Mouse (Mus musculus) midbrain, embryonic 12.5 days (tissue): ENCODE data around the gene Dcun1d4. TPM values are rescaled to one million over a fixed set of nuclear protein-coding genes. Genes with fewer than 3 reads are reported as not detected.

Experiments
- ATAC-seq: fragments of 200-750 bp; cut with Nextera tagmentation; 2 replicates; pipeline ENCODE4 v1.8.0; 2017; ENCODE audit warnings: low read depth, moderate TSS enrichment, moderate library complexity; ENCODE audit not compliant: low FRiP score
- H3K27ac ChIP-seq: fragments of 300-500 bp; sonication (generic); replicated peaks from 2 replicates; pipeline ENCODE4 v1.5.1; 2016; ENCODE audit warnings: mild to moderate bottlenecking
- H3K27me3 ChIP-seq: fragments of 300-500 bp; sonication (generic); 2 replicates; pipeline ENCODE4 v1.6.1; 2016; ENCODE audit warnings: mild to moderate bottlenecking
- H3K36me3 ChIP-seq: fragments of 300-500 bp; sonication (generic); 2 replicates; pipeline ENCODE4 v1.6.1; 2016
- H3K4me1 ChIP-seq: fragments of 300-500 bp; sonication (generic); 2 replicates; pipeline ENCODE4 v1.6.1; 2016
- H3K4me2 ChIP-seq: fragments of 300-500 bp; sonication (generic); replicated peaks from 2 replicates; pipeline ENCODE4 v1.6.1; 2016; ENCODE audit warnings: mild to moderate bottlenecking, moderate library complexity
- H3K4me3 ChIP-seq: fragments of 300-500 bp; sonication (generic); 2 replicates; pipeline ENCODE4 v1.5.1; 2016; ENCODE audit warnings: mild to moderate bottlenecking
- H3K9ac ChIP-seq: fragments of 300-500 bp; sonication (generic); replicated peaks from 2 replicates; pipeline ENCODE4 v1.6.1; 2016; ENCODE audit warnings: mild to moderate bottlenecking, moderate library complexity
- H3K9me3 ChIP-seq: fragments of 300-500 bp; sonication (generic); 2 replicates; pipeline ENCODE4 v1.6.1; 2016; ENCODE audit warnings: mild to moderate bottlenecking
- WGBS: fragments of 180-500 bp; shearing (Covaris S2); methylation state at CpG from one replicate; pipeline ENCODE4 v1.1.7; 2016; 5-methylcytosine and 5-hydroxymethylcytosine counted together
- polyA plus RNA-seq: library from polyadenylated mRNA; unstranded; fragments of >200 nt; fragmentation: Nextera tagmentation; extraction: Ambion mirVana; gene quantifications from 2 replicates; pipeline ENCODE4 v1.2.1, GENCODE M21; 2016

The Dcun1d4 gene
- polyA plus RNA-seq, 1 experiment from 2014 or later, result 58.4 TPM

- H3K27ac ChIP-seq, result no peak overlapping the region
- ATAC-seq, result no peak
- 83% methylated on average over 12 of the region's 12 CpGs for WGBS
- no peaks in the 10 kb centered on the region for H3K27me3 ChIP-seq
- no peaks in the 10 kb centered on the region for H3K9me3 ChIP-seq
- H3K4me2 ChIP-seq, result no peak overlapping the region
- H3K9ac ChIP-seq, result no peak overlapping the region
- peaks cover 4% of the 10 kb centered on the region; the same call in 1 of the 2 replicates for H3K4me1 ChIP-seq
- no peak overlapping the region for H3K4me3 ChIP-seq
- peaks cover 53% of the 10 kb centered on the region for H3K36me3 ChIP-seq
Measured at GRCm38 (mm10) chr5:73556733-73557425, 76.1 kb downstream of the Dcun1d4 start.

GRCm38 (mm10) chr5:73558756-73559155 lies 78.0 kb downstream of the Dcun1d4 start:
- Histone ChIP-seq H3K27me3 (no peaks in the 10 kb centered on the region), H3K9ac (no peak overlapping the region), H3K4me2 (no peak overlapping the region), H3K4me1 (peaks cover 4% of the 10 kb centered on the region; the same call in 1 of the 2 replicates), H3K9me3 (no peaks in the 10 kb centered on the region), H3K4me3 (no peak overlapping the region), H3K27ac (no peak overlapping the region), H3K36me3 (peaks cover 43% of the 10 kb centered on the region)
- 96% methylated on average over 6 of the region's 6 CpGs for WGBS
- ATAC-seq, result no peak

- ATAC-seq, result no peak
- 90% methylated on average over 6 of the region's 6 CpGs for WGBS
- H3K9ac ChIP-seq, result no peak overlapping the region
- no peak overlapping the region for H3K4me3 ChIP-seq
- H3K4me2 ChIP-seq, result no peak overlapping the region
- peaks cover 19% of the 10 kb centered on the region for H3K36me3 ChIP-seq
- no peaks in the 10 kb centered on the region for H3K4me1 ChIP-seq
- no peaks in the 10 kb centered on the region for H3K27me3 ChIP-seq
- no peaks in the 10 kb centered on the region for H3K9me3 ChIP-seq
- H3K27ac ChIP-seq, result no peak overlapping the region
Measured at GRCm38 (mm10) chr5:73564038-73564437, 83.2 kb downstream of the Dcun1d4 start.

- H3K4me1 ChIP-seq, result no peaks in the 10 kb centered on the region
- H3K27ac ChIP-seq, result no peak overlapping the region
- WGBS, result 90% methylated on average over 5 of the region's 5 CpGs
- H3K9me3 ChIP-seq, result no peaks in the 10 kb centered on the region
- no peak overlapping the region for H3K4me3 ChIP-seq
- ATAC-seq, result no peak
- H3K4me2 ChIP-seq, result no peak overlapping the region
- peaks cover 8% of the 10 kb centered on the region for H3K36me3 ChIP-seq
- no peaks in the 10 kb centered on the region for H3K27me3 ChIP-seq
- no peak overlapping the region for H3K9ac ChIP-seq
Measured at GRCm38 (mm10) chr5:73566119-73566518, 85.3 kb downstream of the Dcun1d4 start.

- Histone ChIP-seq H3K9me3 (no peaks in the 10 kb centered on the region), H3K4me3 (no peak overlapping the region), H3K27me3 (no peaks in the 10 kb centered on the region), H3K4me2 (no peak overlapping the region), H3K9ac (no peak overlapping the region), H3K36me3 (peaks cover 3% of the 10 kb centered on the region), H3K27ac (no peak overlapping the region), H3K4me1 (no peaks in the 10 kb centered on the region)
- WGBS, result 91% methylated on average over 4 of the region's 4 CpGs
- ATAC-seq, result no peak
Measured at GRCm38 (mm10) chr5:73566892-73567291, 86.1 kb downstream of the Dcun1d4 start.

GRCm38 (mm10) chr5:73569181-73569580 lies 88.4 kb downstream of the Dcun1d4 start:
- Histone ChIP-seq H3K4me2 (no peak overlapping the region), H3K9me3 (no peaks in the 10 kb centered on the region), H3K36me3 (no peaks in the 10 kb centered on the region), H3K9ac (no peak overlapping the region), H3K4me3 (no peak overlapping the region), H3K27me3 (no peaks in the 10 kb centered on the region), H3K27ac (no peak overlapping the region), H3K4me1 (peaks cover 2% of the 10 kb centered on the region; the same call in 1 of the 2 replicates)
- ATAC-seq, result no peak
- 76% methylated on average over 5 of the region's 5 CpGs for WGBS

GRCm38 (mm10) chr5:73571395-73572156 lies 90.8 kb downstream of the Dcun1d4 start:
- H3K36me3 ChIP-seq, result no peaks in the 10 kb centered on the region
- no peak overlapping the region for H3K4me3 ChIP-seq
- no peaks in the 10 kb centered on the region for H3K27me3 ChIP-seq
- H3K27ac ChIP-seq, result no peak overlapping the region
- WGBS, result 90% methylated on average over 6 of the region's 6 CpGs
- no peak overlapping the region for H3K9ac ChIP-seq
- no peak for ATAC-seq
- peaks cover 6% of the 10 kb centered on the region for H3K4me1 ChIP-seq
- H3K9me3 ChIP-seq, result no peaks in the 10 kb centered on the region
- H3K4me2 ChIP-seq, result no peak overlapping the region

GRCm38 (mm10) chr5:73572846-73573245 lies 92.0 kb downstream of the Dcun1d4 start:
- H3K36me3 ChIP-seq, result no peaks in the 10 kb centered on the region
- H3K4me2 ChIP-seq, result no peak overlapping the region
- H3K27ac ChIP-seq, result no peak overlapping the region
- 88% methylated on average over 2 of the region's 2 CpGs for whole genome bisulfite sequencing
- no peak overlapping the region for H3K4me3 ChIP-seq
- no peak for ATAC-seq
- no peaks in the 10 kb centered on the region for H3K27me3 ChIP-seq
- no peaks in the 10 kb centered on the region for H3K9me3 ChIP-seq
- H3K9ac ChIP-seq, result no peak overlapping the region
- peaks cover 6% of the 10 kb centered on the region for H3K4me1 ChIP-seq

- no peak overlapping the region for H3K4me2 ChIP-seq
- ATAC-seq, result no peak
- H3K36me3 ChIP-seq, result no peaks in the 10 kb centered on the region
- no peak overlapping the region for H3K9ac ChIP-seq
- H3K27ac ChIP-seq, result no peak overlapping the region
- 83% methylated on average over 7 of the region's 7 CpGs for WGBS
- H3K4me1 ChIP-seq, result peaks cover 6% of the 10 kb centered on the region
- H3K9me3 ChIP-seq, result no peaks in the 10 kb centered on the region
- no peaks in the 10 kb centered on the region for H3K27me3 ChIP-seq
- H3K4me3 ChIP-seq, result no peak overlapping the region
Measured at GRCm38 (mm10) chr5:73573789-73574188, 93.0 kb downstream of the Dcun1d4 start.

GRCm38 (mm10) chr5:73574616-73575015 lies 93.8 kb downstream of the Dcun1d4 start:
- ATAC-seq, result no peak
- no peak overlapping the region for H3K4me2 ChIP-seq
- H3K4me3 ChIP-seq, result no peak overlapping the region
- H3K27me3 ChIP-seq, result no peaks in the 10 kb centered on the region
- 85% methylated on average over 4 of the region's 4 CpGs for WGBS
- peaks cover 6% of the 10 kb centered on the region for H3K4me1 ChIP-seq
- no peak overlapping the region for H3K9ac ChIP-seq
- H3K36me3 ChIP-seq, result no peaks in the 10 kb centered on the region
- H3K9me3 ChIP-seq, result no peaks in the 10 kb centered on the region
- H3K27ac ChIP-seq, result no peak overlapping the region

- 65% methylated on average over 7 of the region's 7 CpGs for WGBS
- ATAC-seq, result no peak
- H3K27ac ChIP-seq, result no peak overlapping the region
Measured at GRCm38 (mm10) chr5:73576708-73577107, 95.9 kb downstream of the Dcun1d4 start.

GRCm38 (mm10) chr5:73578131-73578530 lies 97.3 kb downstream of the Dcun1d4 start:
- WGBS, result 91% methylated on average over 3 of the region's 3 CpGs
- Histone ChIP-seq H3K4me1 (peaks cover 6% of the 10 kb centered on the region), H3K9me3 (no peaks in the 10 kb centered on the region), H3K4me2 (no peak overlapping the region), H3K27ac (no peak overlapping the region), H3K9ac (no peak overlapping the region), H3K36me3 (no peaks in the 10 kb centered on the region), H3K4me3 (no peak overlapping the region), H3K27me3 (no peaks in the 10 kb centered on the region)
- no peak for ATAC-seq

More at GRCm38 (mm10) chr5:73576708-73577107, 95.9 kb downstream of the Dcun1d4 start:
- Histone ChIP-seq H3K36me3 (no peaks in the 10 kb centered on the region), H3K27me3 (no peaks in the 10 kb centered on the region), H3K9ac (no peak overlapping the region), H3K4me1 (peaks cover 6% of the 10 kb centered on the region), H3K4me2 (no peak overlapping the region), H3K4me3 (no peak overlapping the region), H3K9me3 (no peaks in the 10 kb centered on the region)
